Mouse (Mus musculus): Measurements from ENCODE around the gene Gucd1. TPM values are rescaled to one million over a fixed set of nuclear protein-coding genes. Genes with fewer than 3 reads are reported as not detected.
"Not testable (repeated sequence)": the region's sequence is repeated elsewhere in the genome, so short reads cannot be mapped to it uniquely, and the experiment has no call there.

The Gucd1 gene
- polyA plus RNA-seq, 1 experiment from 2014 or later = 27.3 TPM

DNA sequence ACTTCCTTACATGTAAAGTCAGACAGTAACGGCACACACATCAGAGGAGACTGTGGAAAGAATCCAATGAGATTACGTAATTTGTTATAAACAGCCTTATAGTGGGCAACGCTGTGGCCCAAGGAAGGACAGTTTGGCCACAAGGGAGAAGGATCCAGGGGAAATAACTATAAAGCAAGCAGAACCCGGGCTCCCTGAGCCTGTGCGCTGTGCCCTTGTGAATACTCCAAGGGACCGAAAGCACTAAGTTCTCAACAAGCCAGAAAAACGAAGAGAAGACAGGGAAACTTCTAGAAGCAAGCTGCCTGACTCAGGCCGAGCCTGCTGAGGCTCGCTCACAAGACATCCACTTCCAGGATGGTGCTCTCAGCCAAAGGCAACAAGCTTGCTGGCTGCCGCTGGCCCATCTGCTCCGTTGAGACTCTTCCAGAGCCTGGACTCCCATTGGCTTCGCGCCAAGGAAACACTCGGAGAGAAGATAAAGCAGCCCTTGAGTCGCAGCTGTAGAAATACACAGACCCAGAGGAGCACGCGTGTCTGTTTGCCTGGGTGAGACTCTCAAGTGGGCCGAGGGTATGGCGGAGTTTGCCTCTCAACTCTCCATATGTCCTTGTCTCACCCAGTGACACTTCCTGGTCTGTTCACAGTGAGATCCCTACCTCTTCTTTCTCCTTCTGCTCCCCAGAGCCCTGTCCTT is 144.0 kb downstream of the Gucd1 start:
- 84% methylated on average over 13 of the region's 19 CpGs for WGBS
- 0 out of 2 replicates have a peak, but pooled peaks have one; percentile 43 for ATAC-seq

GRCm38 (mm10) chr10:75365231-75365633 is 152.5 kb downstream of the Gucd1 start:
- WGBS = 54% methylated on average over 6 of the region's 6 CpGs
- Histone ChIP-seq H3K9ac (replicated peaks) (no peak overlapping the region), H3K4me1 (replicated peaks) (peaks cover 14% of the 10 kb centered on the region), H3K9me3 (no peaks in the 10 kb centered on the region), H3K36me3 (no peaks in the 10 kb centered on the region), H3K4me2 (replicated peaks) (no peak overlapping the region; the same call in 1 of the 2 replicates), H3K4me3 (replicated peaks) (0 out of 2 replicates have a peak overlapping the region, but pooled peaks have one; percentile 8), H3K27me3 (no peaks in the 10 kb centered on the region), H3K27ac (no peak overlapping the region)
- ATAC-seq = peak; percentile 35; the same call in 1 of the 2 replicates

More for the DNA sequence above, 144.0 kb downstream of the Gucd1 start:
- not testable (repeated sequence) for H3K4me2 ChIP-seq (replicated peaks); H3K27me3 ChIP-seq; H3K9me3 ChIP-seq; H3K27ac ChIP-seq; H3K36me3 ChIP-seq; H3K9ac ChIP-seq (replicated peaks); H3K4me3 ChIP-seq (replicated peaks); H3K4me1 ChIP-seq (replicated peaks)

- Histone ChIP-seq H3K4me1 (replicated peaks) (peaks cover 14% of the 10 kb centered on the region), H3K9ac (replicated peaks) (no peak overlapping the region), H3K9me3 (no peaks in the 10 kb centered on the region), H3K4me2 (replicated peaks) (no peak overlapping the region), H3K4me3 (replicated peaks) (no peak overlapping the region), H3K27ac (peak overlapping the region; percentile 58; the same call in 1 of the 2 replicates), H3K36me3 (no peaks in the 10 kb centered on the region), H3K27me3 (no peaks in the 10 kb centered on the region)
- WGBS = 80% methylated on average over 9 of the region's 9 CpGs
- peak; percentile 12; the same call in 1 of the 2 replicates for ATAC-seq
Observed at GRCm38 (mm10) chr10:75364796-75365195, 153.0 kb downstream of the Gucd1 start.

DNA sequence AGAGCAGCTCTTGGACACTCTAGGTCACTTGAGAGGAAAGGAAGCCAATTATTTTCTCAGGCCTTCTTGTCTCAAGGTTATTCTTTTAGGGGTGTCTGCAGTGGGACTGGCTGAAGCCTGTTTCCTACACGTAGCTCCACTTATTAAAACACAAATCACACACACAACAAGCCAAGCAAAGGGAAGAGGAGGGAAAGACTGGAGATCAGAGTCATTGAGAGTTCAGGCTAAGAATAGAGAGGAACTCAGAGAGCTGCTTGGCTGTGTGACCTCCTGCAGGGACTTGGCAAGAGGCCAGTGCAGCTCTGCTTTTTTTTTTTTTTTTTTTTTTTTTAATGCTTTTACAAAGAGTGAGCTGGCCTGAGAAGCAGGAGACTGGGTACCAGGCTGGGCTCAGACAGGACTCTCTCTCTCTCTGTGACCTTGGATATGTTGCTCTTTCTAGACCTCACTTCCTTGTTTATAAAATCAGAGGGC is 153.5 kb downstream of the Gucd1 start:
- not testable (repeated sequence) for H3K4me3 ChIP-seq (replicated peaks); H3K36me3 ChIP-seq; H3K4me2 ChIP-seq (replicated peaks); H3K9ac ChIP-seq (replicated peaks); H3K27me3 ChIP-seq; H3K9me3 ChIP-seq
- ATAC-seq = peak; percentile 91
- Histone ChIP-seq H3K4me1 (replicated peaks) (peaks cover 14% of the 10 kb centered on the region), H3K27ac (0 out of 2 replicates have a peak overlapping the region, but pooled peaks have one; percentile 19)
- 4% methylated on average over 1 of the region's 1 CpGs for WGBS

DNA sequence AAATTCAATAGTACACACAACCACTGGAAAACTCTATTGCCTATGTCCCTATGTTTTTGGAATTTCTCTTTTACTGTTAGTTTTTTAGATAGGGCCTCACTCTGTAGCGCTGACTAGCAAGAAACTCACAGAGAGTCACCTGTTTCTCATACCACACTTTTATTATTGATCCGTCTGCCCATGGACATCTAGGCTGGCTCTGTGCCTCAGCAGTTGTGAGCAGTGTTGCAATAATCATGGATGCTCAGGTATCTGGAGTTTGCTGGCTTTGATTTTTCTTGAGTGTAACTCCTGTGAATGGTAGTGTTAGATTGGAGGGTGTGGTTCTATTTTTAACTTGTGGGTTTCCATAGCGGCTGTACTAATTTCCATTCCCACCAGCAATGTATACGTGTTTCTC is 162.4 kb downstream of the Gucd1 start:
- Histone ChIP-seq H3K4me2 (replicated peaks) (no peak overlapping the region), H3K36me3 (no peaks in the 10 kb centered on the region), H3K4me3 (replicated peaks) (no peak overlapping the region), H3K4me1 (replicated peaks) (no peaks in the 10 kb centered on the region), H3K9me3 (no peaks in the 10 kb centered on the region), H3K27ac (no peak overlapping the region), H3K27me3 (no peaks in the 10 kb centered on the region), H3K9ac (replicated peaks) (no peak overlapping the region)
- ATAC-seq = no peak
- 84% methylated on average over 4 of the region's 4 CpGs for WGBS

DNA sequence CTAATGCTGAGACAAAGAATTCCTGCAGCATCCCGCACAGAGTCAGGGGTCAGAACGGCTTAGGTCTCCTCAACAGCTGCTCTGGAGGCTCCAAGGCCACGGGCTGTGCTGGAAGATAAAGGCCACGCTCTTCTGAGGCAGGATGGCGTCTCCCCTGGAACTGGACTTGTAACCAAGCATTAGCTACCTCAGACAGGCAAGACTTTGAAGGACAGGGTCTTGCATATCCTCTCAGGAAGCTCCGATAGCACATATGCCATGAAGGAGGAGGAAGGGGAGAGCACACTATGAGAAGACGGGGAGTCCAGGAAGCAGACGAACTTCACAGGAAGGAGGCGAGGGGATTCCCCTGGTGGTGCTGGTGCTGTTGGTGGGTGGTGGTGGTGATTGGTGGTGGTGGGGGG is 163.9 kb downstream of the Gucd1 start:
- H3K4me1 ChIP-seq (replicated peaks); H3K9me3 ChIP-seq; H3K27me3 ChIP-seq; H3K4me2 ChIP-seq (replicated peaks); H3K36me3 ChIP-seq; H3K27ac ChIP-seq; ATAC-seq; H3K9ac ChIP-seq (replicated peaks); H3K4me3 ChIP-seq (replicated peaks): not testable (repeated sequence)
- WGBS = 60% methylated on average over 9 of the region's 9 CpGs

- no peaks in the 10 kb centered on the region for H3K36me3 ChIP-seq
- WGBS = 94% methylated on average over 12 of the region's 12 CpGs
- H3K4me3 ChIP-seq (replicated peaks) = no peak overlapping the region
- ATAC-seq = no peak
- H3K4me2 ChIP-seq (replicated peaks) = no peak overlapping the region
- no peak overlapping the region for H3K9ac ChIP-seq (replicated peaks)
- H3K27me3 ChIP-seq = no peaks in the 10 kb centered on the region
- H3K27ac ChIP-seq = no peak overlapping the region
- H3K4me1 ChIP-seq (replicated peaks) = no peaks in the 10 kb centered on the region
- H3K9me3 ChIP-seq = no peaks in the 10 kb centered on the region
Observed at GRCm38 (mm10) chr10:75352541-75352940, 165.2 kb downstream of the Gucd1 start.

DNA sequence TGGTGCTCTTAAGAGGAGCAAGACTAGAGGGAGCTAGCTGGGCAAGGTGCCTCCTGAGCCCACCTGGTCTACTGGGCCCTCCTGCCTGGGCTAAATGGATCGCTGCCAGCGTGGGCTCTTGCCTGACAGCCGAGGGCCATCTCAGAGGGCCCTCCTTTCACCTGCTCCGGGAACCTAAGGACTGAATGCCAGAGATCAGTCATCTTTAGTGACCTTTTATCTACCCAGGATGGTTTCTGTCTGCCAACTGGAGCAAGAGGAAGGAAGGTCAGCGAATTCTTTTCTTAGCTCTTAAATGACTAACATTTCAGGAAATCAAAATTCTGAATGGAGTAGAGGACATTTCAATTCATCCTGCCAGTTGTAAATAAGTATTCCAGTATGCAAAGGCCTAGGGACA is 167.2 kb downstream of the Gucd1 start:
- 88% methylated on average over 5 of the region's 5 CpGs for WGBS
- H3K27ac ChIP-seq = no peak overlapping the region
- H3K9me3 ChIP-seq = peaks cover 4% of the 10 kb centered on the region; the same call in 1 of the 2 replicates
- H3K4me1 ChIP-seq (replicated peaks) = no peaks in the 10 kb centered on the region
- H3K4me2 ChIP-seq (replicated peaks) = no peak overlapping the region
- no peak overlapping the region for H3K9ac ChIP-seq (replicated peaks)
- H3K36me3 ChIP-seq = no peaks in the 10 kb centered on the region
- H3K4me3 ChIP-seq (replicated peaks) = no peak overlapping the region
- no peaks in the 10 kb centered on the region for H3K27me3 ChIP-seq
- ATAC-seq = no peak

DNA sequence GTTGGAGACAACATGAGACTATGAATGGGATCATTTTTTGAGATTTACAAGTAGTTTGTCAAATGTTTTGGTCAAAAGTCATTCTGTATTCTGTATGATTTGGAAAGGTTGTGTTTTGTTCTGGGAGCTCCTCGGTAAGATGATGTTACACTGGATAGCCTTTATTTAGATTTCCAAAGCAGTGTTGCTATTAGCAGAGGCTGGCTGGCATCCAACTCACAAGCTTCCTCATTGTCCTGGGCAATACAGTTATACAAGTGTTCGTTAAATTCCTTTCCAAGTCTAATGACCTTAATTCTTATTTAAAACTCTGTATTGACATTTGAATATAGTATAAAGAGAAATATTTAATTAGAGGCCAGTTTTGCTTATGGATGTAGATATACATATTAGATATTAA is 172.5 kb downstream of the Gucd1 start:
- Histone ChIP-seq H3K27me3 (no peaks in the 10 kb centered on the region), H3K4me3 (replicated peaks) (no peak overlapping the region), H3K9me3 (peaks cover 4% of the 10 kb centered on the region; the same call in 1 of the 2 replicates), H3K9ac (replicated peaks) (no peak overlapping the region), H3K4me1 (replicated peaks) (0 out of 2 replicates have a peak, but pooled peaks cover 4% of the 10 kb centered on the region), H3K36me3 (no peaks in the 10 kb centered on the region), H3K4me2 (replicated peaks) (no peak overlapping the region), H3K27ac (no peak overlapping the region)
- WGBS = 68% methylated on average over 2 of the region's 2 CpGs
- ATAC-seq = no peak

DNA sequence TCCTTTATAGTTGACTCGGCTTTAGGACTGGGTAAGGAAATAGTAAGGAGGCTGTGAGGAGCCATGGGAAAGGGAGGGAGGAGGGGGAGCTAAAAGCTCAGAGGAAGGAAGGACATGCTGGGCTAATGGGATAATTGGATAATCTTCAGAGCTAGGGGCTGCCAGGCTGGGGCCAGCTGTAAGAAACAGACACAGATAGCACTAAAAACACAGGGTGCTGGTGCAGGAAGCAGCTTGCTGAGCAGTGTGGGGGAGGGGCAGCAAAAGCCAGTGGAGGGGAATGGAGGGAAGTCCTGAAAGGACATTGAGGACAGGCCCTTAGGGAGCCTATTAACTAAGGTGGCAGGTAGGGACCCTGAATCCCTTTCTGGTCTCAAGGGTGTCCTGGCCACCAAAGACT is 173.2 kb downstream of the Gucd1 start:
- not testable (repeated sequence) for H3K9me3 ChIP-seq; H3K36me3 ChIP-seq; H3K27ac ChIP-seq; H3K4me2 ChIP-seq (replicated peaks); H3K4me3 ChIP-seq (replicated peaks); H3K4me1 ChIP-seq (replicated peaks); ATAC-seq; H3K27me3 ChIP-seq; H3K9ac ChIP-seq (replicated peaks)
- 61% methylated on average over 1 of the region's 1 CpGs for WGBS

DNA sequence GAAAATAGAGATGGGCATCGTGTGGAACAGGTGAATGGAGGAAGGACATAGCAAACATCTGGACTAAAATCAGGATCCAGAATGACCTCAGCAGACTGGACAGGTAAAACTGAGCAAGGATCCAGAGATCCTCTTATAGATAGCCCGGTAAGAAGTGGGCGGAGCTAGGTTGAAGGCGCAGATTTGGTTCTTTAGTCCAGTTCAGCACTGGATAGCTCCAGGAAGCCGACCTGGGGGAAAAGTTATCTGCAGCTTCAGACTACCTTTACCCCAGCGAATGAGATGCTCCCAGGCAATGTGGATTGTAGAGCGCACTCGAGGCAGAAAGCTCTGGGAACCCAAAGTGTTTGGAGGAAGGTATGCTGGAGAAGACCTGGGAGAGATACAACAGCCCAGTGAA is 175.8 kb downstream of the Gucd1 start:
- peaks cover 4% of the 10 kb centered on the region; the same call in 1 of the 2 replicates for H3K9me3 ChIP-seq
- no peak overlapping the region for H3K9ac ChIP-seq (replicated peaks)
- H3K27ac ChIP-seq = no peak overlapping the region
- H3K4me3 ChIP-seq (replicated peaks) = no peak overlapping the region
- no peaks in the 10 kb centered on the region for H3K36me3 ChIP-seq
- no peak overlapping the region for H3K4me2 ChIP-seq (replicated peaks)
- 44% methylated on average over 8 of the region's 8 CpGs for WGBS
- H3K27me3 ChIP-seq = no peaks in the 10 kb centered on the region
- 0 out of 2 replicates have a peak, but pooled peaks cover 4% of the 10 kb centered on the region for H3K4me1 ChIP-seq (replicated peaks)
- ATAC-seq = no peak

- no peak overlapping the region for H3K9ac ChIP-seq (replicated peaks)
- H3K4me1 ChIP-seq (replicated peaks) = no peaks in the 10 kb centered on the region
- 86% methylated on average over 7 of the region's 7 CpGs for WGBS
- no peak for ATAC-seq
- H3K4me2 ChIP-seq (replicated peaks) = no peak overlapping the region
- H3K27ac ChIP-seq = no peak overlapping the region
- H3K9me3 ChIP-seq = no peaks in the 10 kb centered on the region
- H3K4me3 ChIP-seq (replicated peaks) = no peak overlapping the region
- H3K27me3 ChIP-seq = no peaks in the 10 kb centered on the region
- H3K36me3 ChIP-seq = no peaks in the 10 kb centered on the region
Observed at GRCm38 (mm10) chr10:75339377-75339776, 178.4 kb downstream of the Gucd1 start.
